Mouse (Mus musculus): ENCODE results near the gene Zscan10. TPM values are rescaled to one million over a fixed set of nuclear protein-coding genes. Genes with fewer than 3 reads are reported as not detected.
A peak's percentile ranks its signal among the peaks of the same experiment; 100 is the strongest.

Zscan10 gene
- polyA plus RNA-seq, 1 experiment from 2014 or later = 0.14 TPM

DNA sequence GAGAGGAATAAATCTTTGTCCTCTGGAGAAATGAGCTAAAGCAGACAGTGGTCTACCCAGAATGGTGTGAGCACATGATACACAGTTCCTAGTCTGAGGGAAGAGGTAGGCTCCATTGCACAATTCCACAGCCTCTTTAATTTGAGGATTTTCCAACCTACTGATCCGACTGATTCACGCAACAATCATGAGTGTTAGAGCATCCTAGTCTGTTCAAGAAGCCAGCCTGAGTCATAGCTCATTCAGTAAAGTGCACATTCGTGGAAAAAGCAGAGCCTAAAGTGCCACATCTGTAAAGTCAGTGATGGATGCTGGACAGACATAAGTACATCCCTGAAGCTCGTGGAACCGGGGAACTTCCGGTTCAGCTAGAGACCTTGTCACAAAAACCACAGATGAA, 50.7 kb downstream of the Zscan10 start:
- H3K9ac ChIP-seq (ENCODE audit: low read length) = no peak overlapping the region
- H3K4me2 ChIP-seq (ENCODE audit: low read length) = no peak overlapping the region
- H3K27ac ChIP-seq (ENCODE audit: low read depth) = no peak overlapping the region
- H3K36me3 ChIP-seq (ENCODE audit: control insufficient read depth, insufficient read depth, low read length) = no peaks in the 10 kb centered on the region
- 0 out of 2 replicates have a peak, but pooled peaks cover 3% of the 10 kb centered on the region for H3K27me3 ChIP-seq (replicated peaks; ENCODE audit: control insufficient read depth, insufficient read depth, low read length)
- DNase-seq (ENCODE audit: low spot score) = no peak
- H3K4me1 ChIP-seq (replicated peaks; ENCODE audit: control insufficient read depth, insufficient read depth, low read length) = no peaks in the 10 kb centered on the region
- 74% methylated on average over 6 of the region's 6 CpGs for WGBS
- ATAC-seq (replicated peaks; ENCODE audit: low FRiP score, low TSS enrichment, low read depth) = no peak
- H3K9me3 ChIP-seq (ENCODE audit: control insufficient read depth, low read length) = no peaks in the 10 kb centered on the region
- no peak overlapping the region for H3K4me3 ChIP-seq (ENCODE audit: low read depth, low read length)

DNA sequence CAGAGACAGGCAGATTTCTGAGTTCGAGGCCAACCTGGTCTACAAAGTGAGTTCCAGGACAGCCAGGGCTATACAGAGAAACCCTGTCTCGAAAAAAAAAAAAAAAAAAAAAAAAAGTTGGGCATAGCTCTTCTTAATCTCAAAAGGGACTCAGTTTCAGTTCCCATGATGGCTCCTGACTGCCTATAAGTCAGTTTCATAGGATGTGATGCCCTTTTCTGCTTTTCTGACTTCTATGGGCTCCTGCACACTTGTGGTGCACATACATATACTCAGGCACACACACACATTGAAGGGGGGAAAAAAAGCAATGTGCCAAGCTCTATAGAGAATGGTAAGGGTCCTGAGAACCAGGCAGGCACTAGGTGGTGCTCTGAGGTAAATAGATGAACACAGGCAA, 52.7 kb downstream of the Zscan10 start:
- DNase-seq (ENCODE audit: low spot score) = no peak
- Histone ChIP-seq H3K4me2 (ENCODE audit: low read length) (no peak overlapping the region), H3K27ac (ENCODE audit: low read depth) (no peak overlapping the region), H3K9me3 (ENCODE audit: control insufficient read depth, low read length) (no peaks in the 10 kb centered on the region), H3K36me3 (ENCODE audit: control insufficient read depth, insufficient read depth, low read length) (no peaks in the 10 kb centered on the region), H3K9ac (ENCODE audit: low read length) (no peak overlapping the region), H3K4me3 (ENCODE audit: low read depth, low read length) (no peak overlapping the region), H3K27me3 (replicated peaks; ENCODE audit: control insufficient read depth, insufficient read depth, low read length) (no peaks in the 10 kb centered on the region), H3K4me1 (replicated peaks; ENCODE audit: control insufficient read depth, insufficient read depth, low read length) (no peaks in the 10 kb centered on the region)
- no peak for ATAC-seq (replicated peaks; ENCODE audit: low FRiP score, low TSS enrichment, low read depth)
- WGBS = 80% methylated on average over 1 of the region's 2 CpGs

DNA sequence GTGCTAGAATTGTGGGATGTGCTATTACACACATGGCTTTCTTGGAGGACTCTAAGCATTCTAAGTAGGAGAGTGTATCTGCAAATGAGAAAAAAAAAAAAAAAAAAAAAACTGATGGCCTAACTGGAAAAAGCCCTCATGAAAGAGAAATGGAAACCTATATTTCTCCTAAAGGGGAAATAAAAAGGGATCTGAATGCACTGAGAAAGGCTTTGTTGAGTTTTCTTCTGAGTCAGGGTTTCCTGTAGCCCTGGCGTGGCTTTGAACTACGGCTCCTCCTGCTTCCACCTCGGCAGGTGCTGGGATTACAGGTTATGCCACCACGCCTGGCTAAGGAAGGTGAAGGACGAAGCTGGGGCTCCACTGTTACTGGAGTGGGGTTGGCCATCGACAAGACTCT, 53.3 kb downstream of the Zscan10 start:
- H3K27ac ChIP-seq (ENCODE audit: low read depth) = no peak overlapping the region
- H3K4me1 ChIP-seq (replicated peaks; ENCODE audit: control insufficient read depth, insufficient read depth, low read length) = no peaks in the 10 kb centered on the region
- ATAC-seq (replicated peaks; ENCODE audit: low FRiP score, low TSS enrichment, low read depth) (no peak), DNase-seq (ENCODE audit: low spot score) (no peak)
- H3K9me3 ChIP-seq (ENCODE audit: control insufficient read depth, low read length) = no peaks in the 10 kb centered on the region
- H3K36me3 ChIP-seq (ENCODE audit: control insufficient read depth, insufficient read depth, low read length) = no peaks in the 10 kb centered on the region
- H3K4me3 ChIP-seq (ENCODE audit: low read depth, low read length) = no peak overlapping the region
- H3K27me3 ChIP-seq (replicated peaks; ENCODE audit: control insufficient read depth, insufficient read depth, low read length) = no peaks in the 10 kb centered on the region
- WGBS = 53% methylated on average over 6 of the region's 6 CpGs
- no peak overlapping the region for H3K4me2 ChIP-seq (ENCODE audit: low read length)
- H3K9ac ChIP-seq (ENCODE audit: low read length) = no peak overlapping the region

DNA sequence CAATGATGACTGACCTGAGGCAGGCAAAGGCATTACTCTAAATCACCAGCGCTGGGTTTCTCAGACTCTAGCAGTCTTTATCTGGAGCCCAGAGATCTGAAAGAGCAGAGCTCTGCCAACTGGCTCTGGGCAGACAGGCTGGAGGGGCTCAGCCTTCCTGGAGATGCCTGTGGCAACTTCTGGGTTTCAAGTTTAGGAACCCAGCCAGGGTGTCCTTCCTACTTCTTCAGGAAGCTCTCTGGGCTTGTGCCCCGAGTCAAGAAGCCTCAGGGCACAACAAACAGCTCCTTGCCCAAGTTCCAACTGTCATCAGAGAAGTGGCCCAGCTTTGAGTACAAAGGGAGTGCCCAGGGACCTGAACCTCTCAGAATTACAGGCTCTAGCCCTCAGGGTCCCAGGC, 53.8 kb downstream of the Zscan10 start:
- 72% methylated on average over 2 of the region's 2 CpGs for whole genome bisulfite sequencing

DNA sequence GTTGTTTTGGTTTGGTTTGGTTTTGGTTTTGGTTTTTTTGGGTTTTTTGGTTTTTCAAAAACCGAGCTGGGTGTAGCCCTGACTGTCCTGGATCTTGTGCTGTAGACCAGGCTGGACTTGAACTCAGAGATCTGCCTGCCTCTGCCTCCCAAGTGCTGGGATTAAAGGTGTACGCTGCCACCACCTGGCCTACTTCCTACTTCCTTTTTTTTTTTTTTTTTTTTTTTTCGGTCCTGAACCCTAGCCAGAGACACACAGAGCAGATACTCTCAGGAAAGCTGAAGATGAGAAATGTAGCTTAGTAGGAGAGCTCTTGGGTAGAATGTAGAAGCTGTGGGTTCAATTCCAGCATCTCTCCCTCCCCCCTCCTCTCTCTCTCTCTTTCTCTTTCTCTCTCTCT, 57.8 kb downstream of the Zscan10 start:
- no peak overlapping the region for H3K9ac ChIP-seq (ENCODE audit: low read length)
- H3K36me3 ChIP-seq (ENCODE audit: control insufficient read depth, insufficient read depth, low read length) = no peaks in the 10 kb centered on the region
- DNase-seq (ENCODE audit: low spot score) (no peak), ATAC-seq (replicated peaks; ENCODE audit: low FRiP score, low TSS enrichment, low read depth) (no peak)
- peaks cover 33% of the 10 kb centered on the region for H3K27me3 ChIP-seq (replicated peaks; ENCODE audit: control insufficient read depth, insufficient read depth, low read length)
- H3K4me2 ChIP-seq (ENCODE audit: low read length) = no peak overlapping the region
- no peaks in the 10 kb centered on the region for H3K9me3 ChIP-seq (ENCODE audit: control insufficient read depth, low read length)
- H3K4me3 ChIP-seq (ENCODE audit: low read depth, low read length) = no peak overlapping the region
- no peaks in the 10 kb centered on the region for H3K4me1 ChIP-seq (replicated peaks; ENCODE audit: control insufficient read depth, insufficient read depth, low read length)
- WGBS = 88% methylated on average over 3 of the region's 3 CpGs
- no peak overlapping the region for H3K27ac ChIP-seq (ENCODE audit: low read depth)

More for the DNA sequence above, 53.8 kb downstream of the Zscan10 start:
- H3K4me3 ChIP-seq (ENCODE audit: low read depth, low read length) = no peak overlapping the region
- H3K4me2 ChIP-seq (ENCODE audit: low read length) = no peak overlapping the region
- H3K9me3 ChIP-seq (ENCODE audit: control insufficient read depth, low read length) = no peaks in the 10 kb centered on the region
- no peak overlapping the region for H3K27ac ChIP-seq (ENCODE audit: low read depth)
- no peaks in the 10 kb centered on the region for H3K4me1 ChIP-seq (replicated peaks; ENCODE audit: control insufficient read depth, insufficient read depth, low read length)
- peaks cover 2% of the 10 kb centered on the region; the same call in 1 of the 2 replicates for H3K27me3 ChIP-seq (replicated peaks; ENCODE audit: control insufficient read depth, insufficient read depth, low read length)
- no peak overlapping the region for H3K9ac ChIP-seq (ENCODE audit: low read length)
- ATAC-seq (replicated peaks; ENCODE audit: low FRiP score, low TSS enrichment, low read depth) (no peak), DNase-seq (ENCODE audit: low spot score) (no peak)
- no peaks in the 10 kb centered on the region for H3K36me3 ChIP-seq (ENCODE audit: control insufficient read depth, insufficient read depth, low read length)

DNA sequence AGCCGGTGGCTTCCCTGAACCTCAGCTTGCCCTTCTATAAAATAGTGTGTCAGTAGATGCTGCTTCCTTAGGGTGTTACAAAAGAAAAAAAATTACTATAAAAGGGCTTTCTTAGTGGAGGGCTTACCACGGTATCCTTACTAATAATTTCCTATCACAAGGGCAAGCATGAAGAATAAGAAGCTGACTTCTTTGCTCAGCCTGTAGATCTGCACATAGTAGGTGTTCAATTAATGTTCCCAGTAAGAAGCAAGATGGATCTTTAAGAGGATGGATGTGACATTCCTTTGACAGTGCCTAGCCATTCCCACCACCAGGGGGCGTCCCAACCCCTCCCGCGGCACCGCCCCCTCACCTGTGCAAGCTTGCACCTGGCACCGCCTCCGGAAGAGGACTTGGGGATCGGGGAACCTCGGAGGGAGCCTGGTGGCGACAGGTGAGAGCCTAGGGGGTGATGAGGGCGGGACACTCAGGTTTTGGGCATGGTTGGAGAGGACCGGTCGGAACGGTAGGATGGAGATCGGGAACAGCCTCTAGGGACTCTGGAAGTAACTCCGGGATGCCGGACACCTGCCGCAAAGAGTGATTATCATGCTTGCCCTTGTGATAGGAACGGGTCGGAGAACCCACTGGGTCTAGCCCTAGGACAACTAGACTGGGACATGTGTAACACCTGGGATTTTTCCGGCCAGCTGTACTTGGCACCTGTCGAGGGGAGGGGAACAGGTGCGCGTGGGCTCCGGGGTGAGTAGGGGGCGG, 59.6 kb downstream of the Zscan10 start, which contains the start of gene Bicdl2:
Gene Bicdl2 (plus strand): TSS at position 390 of the 759 bp plus-strand sequence.
- H3K36me3 ChIP-seq (ENCODE audit: control insufficient read depth, insufficient read depth, low read length) = no peaks in the 10 kb centered on the region
- peaks cover 33% of the 10 kb centered on the region for H3K27me3 ChIP-seq (replicated peaks; ENCODE audit: control insufficient read depth, insufficient read depth, low read length)
- peak; percentile 59 for ATAC-seq (replicated peaks; ENCODE audit: low FRiP score, low TSS enrichment, low read depth)
- peak within 1 kb of the TSS; percentile 27 for H3K4me3 ChIP-seq (ENCODE audit: low read depth, low read length)
- H3K9ac ChIP-seq (ENCODE audit: low read length) = no peak within 1 kb of the TSS
- H3K4me1 ChIP-seq (replicated peaks; ENCODE audit: control insufficient read depth, insufficient read depth, low read length) = no peaks in the 10 kb centered on the region; the same call in 1 of the 2 replicates
- WGBS = 3% methylated on average over 27 of the region's 27 CpGs
- peak within 1 kb of the TSS; percentile 41 for H3K4me2 ChIP-seq (ENCODE audit: low read length)
- DNase-seq (ENCODE audit: low spot score) = peak; percentile 91
- H3K27ac ChIP-seq (ENCODE audit: low read depth) = no peak within 1 kb of the TSS
- no peaks in the 10 kb centered on the region for H3K9me3 ChIP-seq (ENCODE audit: control insufficient read depth, low read length)

Other genes starting within 250 kb of the Zscan10 start
- not detected in 2 replicates for gene Vmn2r116, start 216.3 kb upstream of the Zscan10 start, polyA plus RNA-seq (2014; fragmentation: Nextera tagmentation; extraction: Ambion mirVana)
- not detected in 2 replicates for gene Vmn2r117, start 121.2 kb upstream of the Zscan10 start, polyA plus RNA-seq (2014; fragmentation: Nextera tagmentation; extraction: Ambion mirVana)
- gene Zfp213, start 36.6 kb upstream of the Zscan10 start, polyA plus RNA-seq (2014; fragmentation: Nextera tagmentation; extraction: Ambion mirVana) = 19.1 and 19.7 TPM in 2 replicates
- 12.3 and 14.8 TPM in 2 replicates for gene Zfp13, start 1.4 kb upstream of the Zscan10 start, polyA plus RNA-seq (2014; fragmentation: Nextera tagmentation; extraction: Ambion mirVana)
- gene Mmp25, start 44.4 kb downstream of the Zscan10 start, polyA plus RNA-seq (2014; fragmentation: Nextera tagmentation; extraction: Ambion mirVana) = 0.51 and 0.67 TPM in 2 replicates
- 1.5 and 2.1 TPM in 2 replicates for gene Bicdl2, start 59.6 kb downstream of the Zscan10 start, polyA plus RNA-seq (2014; fragmentation: Nextera tagmentation; extraction: Ambion mirVana)
- gene Hcfc1r1, start 72.7 kb downstream of the Zscan10 start, polyA plus RNA-seq (2014; fragmentation: Nextera tagmentation; extraction: Ambion mirVana) = 83.3 and 84.8 TPM in 2 replicates
- 45.8 and 50.2 TPM in 2 replicates for gene Thoc6, start 73.0 kb downstream of the Zscan10 start, polyA plus RNA-seq (2014; fragmentation: Nextera tagmentation; extraction: Ambion mirVana)
- gene Tnfrsf12a, start 76.6 kb downstream of the Zscan10 start, polyA plus RNA-seq (2014; fragmentation: Nextera tagmentation; extraction: Ambion mirVana) = 23.3 and 24.4 TPM in 2 replicates
- 88.4 and 97.9 TPM in 2 replicates for gene Cldn6, start 78.4 kb downstream of the Zscan10 start, polyA plus RNA-seq (2014; fragmentation: Nextera tagmentation; extraction: Ambion mirVana)
- gene Cldn9, start 83.2 kb downstream of the Zscan10 start, polyA plus RNA-seq (2014; fragmentation: Nextera tagmentation; extraction: Ambion mirVana) = 1.1 and 1.3 TPM in 2 replicates
- 0.04 TPM in 1 of 2 replicates, not detected in the other for gene 1520401A03Rik, start 121.9 kb downstream of the Zscan10 start, polyA plus RNA-seq (2014; fragmentation: Nextera tagmentation; extraction: Ambion mirVana)
- gene Pkmyt1, start 125.5 kb downstream of the Zscan10 start, polyA plus RNA-seq (2014; fragmentation: Nextera tagmentation; extraction: Ambion mirVana) = 53.6 and 57.9 TPM in 2 replicates
- 18.4 and 18.6 TPM in 2 replicates for gene Paqr4, start 140.0 kb downstream of the Zscan10 start, polyA plus RNA-seq (2014; fragmentation: Nextera tagmentation; extraction: Ambion mirVana)
- 0.16 and 0.19 TPM in 2 replicates for gene Kremen2, start 145.0 kb downstream of the Zscan10 start, polyA plus RNA-seq (2014; fragmentation: Nextera tagmentation; extraction: Ambion mirVana)
- gene Flywch1, start 170.7 kb downstream of the Zscan10 start, polyA plus RNA-seq (2014; fragmentation: Nextera tagmentation; extraction: Ambion mirVana) = 58.6 and 69.4 TPM in 2 replicates
- 21.2 and 21.5 TPM in 2 replicates for gene Flywch2, start 185.2 kb downstream of the Zscan10 start, polyA plus RNA-seq (2014; fragmentation: Nextera tagmentation; extraction: Ambion mirVana)
- gene Srrm2, start 189.7 kb downstream of the Zscan10 start, polyA plus RNA-seq (2014; fragmentation: Nextera tagmentation; extraction: Ambion mirVana) = 451 and 452 TPM in 2 replicates
- gene Elob, start 228.3 kb downstream of the Zscan10 start, polyA plus RNA-seq (2014; fragmentation: Nextera tagmentation; extraction: Ambion mirVana) = 1,105 and 1,121 TPM in 2 replicates
- gene Prss33, start 235.2 kb downstream of the Zscan10 start, polyA plus RNA-seq (2014; fragmentation: Nextera tagmentation; extraction: Ambion mirVana) = 0.26 TPM in 1 of 2 replicates, not detected in the other
- 1.1 and 1.5 TPM in 2 replicates for gene Prss32, start 243.0 kb downstream of the Zscan10 start, polyA plus RNA-seq (2014; fragmentation: Nextera tagmentation; extraction: Ambion mirVana)
- 2.1 and 2.9 TPM in 2 replicates for gene Prss41, start 243.3 kb downstream of the Zscan10 start, polyA plus RNA-seq (2014; fragmentation: Nextera tagmentation; extraction: Ambion mirVana)